Mouse (Mus musculus) duodenum, adult 2 months (tissue): ENCODE results near the gene Vmn1r184. TPM values are rescaled to one million over a fixed set of nuclear protein-coding genes. Genes with fewer than 3 reads are reported as not detected.

Experiments used
- polyA plus RNA-seq: library from polyadenylated mRNA; depleted of rRNA; stranded (reverse); fragments of >200 nt; gene quantifications from 2 replicates; pipeline ENCODE4 v1.2.3, GENCODE M21; 2012; ENCODE audit warnings: low replicate concordance; rRNA removed

Vmn1r184 gene
- not detected in 2 replicates for polyA plus RNA-seq

DNA sequence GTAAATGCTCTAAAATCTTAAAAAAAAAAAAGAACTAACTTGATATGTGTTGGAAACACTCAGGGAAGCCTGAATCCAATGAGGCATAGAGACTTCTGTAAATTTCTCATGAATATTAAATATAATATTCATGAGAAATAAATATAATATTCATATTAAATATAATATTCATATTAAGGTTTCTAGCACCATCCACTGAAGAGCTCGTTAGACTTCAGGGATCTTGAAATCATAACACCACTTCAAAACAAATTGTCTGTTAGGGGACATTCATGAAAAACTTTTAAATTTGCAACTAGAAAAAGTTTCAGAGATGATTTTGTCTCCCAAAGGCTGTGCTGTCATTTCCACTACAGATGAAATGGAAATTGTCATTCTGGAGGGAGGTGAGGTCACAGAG is at the start of gene Vmn1r184:
TSS of gene Vmn1r184 (plus strand) at position 301 of the 400 bp plus-strand sequence.

DNA sequence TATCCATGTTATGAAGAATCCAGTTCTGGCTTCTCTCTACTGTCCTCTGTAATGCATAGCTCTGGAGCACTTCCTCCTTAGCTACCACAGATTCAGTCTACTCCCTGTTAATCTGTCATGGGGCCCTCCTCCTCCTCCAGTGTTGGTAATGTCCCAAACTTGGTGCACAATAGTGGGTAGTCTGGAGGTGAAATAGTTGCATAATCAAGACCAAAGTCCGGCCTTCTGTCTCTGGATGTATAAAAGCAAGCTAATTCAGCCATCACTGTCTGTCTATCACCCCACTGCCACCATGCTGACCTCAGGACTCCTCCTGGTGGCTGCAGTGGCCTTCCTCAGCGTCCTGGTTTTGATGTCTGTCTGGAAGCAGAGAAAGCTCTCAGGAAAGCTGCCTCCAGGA is 46.8 kb downstream of the Vmn1r184 start, which contains the start of gene Cyp2a4:
TSS of gene Cyp2a4 (plus strand) at position 244 of the 400 bp plus-strand sequence.

Other genes with a start within 250 kb of the Vmn1r184 start
- 1.7 TPM in 1 of 2 replicates, not detected in the other for gene Cyp2b13, start 198.8 kb upstream of the Vmn1r184 start, polyA plus RNA-seq
- not detected in 2 replicates for gene Cyp2b9, start 86.9 kb upstream of the Vmn1r184 start, polyA plus RNA-seq
- not detected in 2 replicates for gene Cyp2a4, start 46.8 kb downstream of the Vmn1r184 start, polyA plus RNA-seq
- not detected in 2 replicates for gene Nlrp9c, start 143.4 kb downstream of the Vmn1r184 start, polyA plus RNA-seq
- gene Nlrp4a, start 174.8 kb downstream of the Vmn1r184 start, polyA plus RNA-seq = not detected in 2 replicates